Mouse (Mus musculus): Measurements from ENCODE around the gene Syvn1.

Syvn1 gene

DNA sequence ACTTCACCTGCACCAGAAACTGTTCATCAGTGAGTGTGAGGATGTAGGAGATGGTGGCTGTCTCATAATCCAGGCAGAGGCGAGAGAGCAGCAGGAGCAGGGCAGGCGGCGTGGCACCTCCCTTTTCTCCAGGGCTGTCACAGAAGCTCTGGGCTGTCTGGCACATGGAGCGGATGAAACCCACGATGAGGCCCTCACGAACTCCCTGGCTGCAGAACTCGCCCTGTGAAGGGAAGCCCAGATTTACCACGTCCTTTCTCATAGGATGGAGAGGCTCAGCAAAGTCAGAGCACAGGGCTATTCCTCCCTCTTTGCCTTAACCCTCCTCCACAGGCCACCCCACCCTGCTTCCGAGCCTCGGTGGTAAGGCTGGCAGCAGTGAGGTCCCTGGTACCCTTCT is 23.5 kb downstream of the Syvn1 start:
- WGBS: 92% methylated on average over 10 of the region's 10 CpGs

DNA sequence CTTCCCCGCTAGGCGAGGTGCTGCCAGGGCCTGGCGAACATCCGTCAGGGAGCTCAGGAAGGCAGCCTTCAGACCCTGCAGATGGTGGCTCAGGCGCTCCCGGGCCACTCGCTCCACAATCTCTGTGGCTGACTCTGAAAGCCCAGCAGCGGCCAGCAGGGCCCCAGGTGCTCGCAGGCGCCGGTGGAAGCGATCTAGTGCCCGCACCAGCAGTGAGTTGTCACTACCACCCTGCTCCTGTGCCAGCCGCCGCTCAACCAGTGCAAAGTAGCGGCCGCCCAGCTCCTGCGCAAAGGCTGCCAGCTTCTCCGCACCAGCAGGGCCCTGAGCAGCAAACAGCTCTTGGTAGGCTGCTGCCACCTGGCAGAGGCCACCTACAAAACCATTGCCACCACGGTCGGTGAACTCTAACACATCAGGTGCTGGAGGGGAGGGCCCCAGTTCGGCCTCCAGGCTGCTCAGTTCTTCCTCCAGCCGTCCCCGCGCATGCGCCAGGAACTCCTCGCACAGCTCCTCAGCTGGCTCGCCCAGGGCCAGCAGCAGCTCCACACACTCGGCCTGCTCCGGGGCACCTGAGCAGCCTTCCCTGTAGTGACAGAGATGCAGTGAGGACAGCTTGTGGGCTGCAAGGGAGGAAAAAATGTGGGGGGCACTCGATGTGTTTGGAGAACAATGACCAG is 24.3 kb downstream of the Syvn1 start:
- WGBS: 92% methylated on average over 31 of the region's 31 CpGs

DNA sequence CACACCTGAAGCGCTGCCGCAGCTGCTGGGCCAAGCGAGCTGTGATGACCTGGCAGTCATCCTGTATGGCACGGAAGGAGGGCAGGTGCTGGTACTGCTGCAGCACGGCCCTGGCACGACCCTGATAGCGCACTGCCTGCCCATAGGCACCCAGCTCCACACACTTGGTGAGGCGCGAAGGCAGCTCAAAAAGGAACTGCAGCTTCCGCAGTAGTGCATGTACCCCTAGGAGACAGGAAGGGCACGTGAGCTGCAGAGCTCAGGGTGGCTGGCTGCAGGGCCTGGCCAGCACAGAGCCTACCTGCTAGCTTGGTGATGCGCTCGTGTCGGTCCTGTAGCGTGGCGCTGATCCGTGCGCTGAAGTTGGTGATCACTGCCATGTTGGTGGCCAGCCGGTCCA is 24.9 kb downstream of the Syvn1 start:
- WGBS: 95% methylated on average over 19 of the region's 19 CpGs

DNA sequence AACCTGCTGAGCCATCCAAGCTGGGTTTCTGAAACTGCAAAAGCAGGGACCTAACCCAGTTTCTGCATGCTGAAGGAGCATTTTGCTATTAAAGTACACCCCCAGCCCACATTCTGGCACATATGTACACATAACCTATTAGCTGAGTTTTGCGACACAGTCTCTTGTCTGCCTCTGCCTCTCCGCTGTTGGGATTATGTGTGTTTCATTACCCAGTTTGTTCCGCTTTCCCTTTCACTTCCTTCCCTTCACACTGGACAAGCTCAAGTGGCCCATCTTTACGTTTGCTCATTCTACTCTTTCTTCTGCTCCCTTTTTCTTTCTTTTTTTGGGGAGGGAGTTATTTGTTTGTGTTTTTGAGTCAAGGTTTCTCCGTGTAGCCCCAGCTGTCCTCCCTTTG is 27.5 kb downstream of the Syvn1 start:
- WGBS: 85% methylated on average over 5 of the region's 5 CpGs

DNA sequence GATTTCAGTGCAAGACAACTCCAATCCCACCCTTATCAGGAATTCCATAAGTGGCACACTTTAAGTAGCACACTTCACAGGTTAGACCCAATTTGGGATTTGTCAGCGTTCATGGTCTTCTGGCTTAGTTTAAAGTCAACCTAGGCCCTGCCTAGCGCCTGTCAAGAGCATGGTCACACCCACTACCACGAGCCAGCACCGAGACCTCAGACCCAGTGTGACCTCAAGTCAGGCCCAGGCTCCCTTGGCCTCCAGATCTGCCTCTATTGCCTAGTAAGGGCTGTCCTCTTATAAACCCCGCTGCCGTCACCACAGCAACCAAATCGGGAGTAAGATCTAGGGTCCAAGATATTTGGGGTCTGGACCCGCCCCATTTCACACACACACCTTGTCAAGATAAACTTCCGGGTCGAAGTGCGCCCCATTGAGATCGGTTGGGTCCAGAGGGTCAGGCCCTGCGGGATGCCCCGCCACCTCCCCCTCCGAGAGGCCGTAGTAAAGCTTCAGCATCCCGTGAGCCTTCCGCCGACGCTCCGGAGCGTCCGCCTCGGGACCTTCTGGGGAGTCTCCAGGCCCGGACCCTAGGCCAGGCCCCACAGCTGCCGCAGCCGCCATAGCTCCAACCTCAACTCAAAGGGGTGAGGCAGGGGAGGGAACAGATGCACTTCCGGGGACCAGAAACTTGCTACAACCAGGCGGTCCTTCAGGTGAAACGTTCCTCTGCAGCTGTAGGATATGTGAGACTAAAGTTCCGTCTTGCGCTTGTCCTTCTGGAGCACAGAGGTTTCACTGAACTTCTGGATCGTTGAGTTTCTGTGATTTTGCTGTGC is 30.4 kb downstream of the Syvn1 start, which contains the start of gene Vps51:
Gene Vps51 (minus strand): TSS at position 668 of the 830 bp plus-strand sequence.
- under 1% methylated on average over 33 of the region's 33 CpGs for WGBS

DNA sequence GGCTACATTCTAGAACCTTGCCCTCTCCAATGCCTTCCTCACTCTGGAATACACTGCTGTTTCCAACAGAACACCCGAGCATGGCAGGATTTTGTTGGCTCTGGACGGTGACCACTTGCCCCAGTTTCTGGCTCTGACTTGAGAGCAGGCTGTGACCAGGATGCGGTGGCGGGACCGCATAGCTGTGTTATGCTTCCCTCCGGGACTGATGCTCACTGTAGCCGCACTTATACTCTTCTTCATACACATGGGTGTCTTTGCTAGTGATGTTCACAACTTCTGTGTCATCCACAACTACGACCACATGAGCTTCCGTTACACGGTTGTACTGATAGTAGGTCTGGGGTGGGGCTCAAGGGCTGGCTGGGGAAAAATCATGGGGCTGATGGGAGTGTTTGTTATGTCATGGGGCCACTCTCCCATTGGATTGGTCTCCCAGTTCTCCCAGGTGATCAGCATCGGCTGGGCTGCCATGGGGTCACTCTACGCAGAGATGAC is 33.7 kb downstream of the Syvn1 start, which contains the start of gene Tmem262:
Gene Tmem262 (plus strand): TSS at position 51 of the 498 bp plus-strand sequence.
- 96% methylated on average over 12 of the region's 12 CpGs for WGBS

DNA sequence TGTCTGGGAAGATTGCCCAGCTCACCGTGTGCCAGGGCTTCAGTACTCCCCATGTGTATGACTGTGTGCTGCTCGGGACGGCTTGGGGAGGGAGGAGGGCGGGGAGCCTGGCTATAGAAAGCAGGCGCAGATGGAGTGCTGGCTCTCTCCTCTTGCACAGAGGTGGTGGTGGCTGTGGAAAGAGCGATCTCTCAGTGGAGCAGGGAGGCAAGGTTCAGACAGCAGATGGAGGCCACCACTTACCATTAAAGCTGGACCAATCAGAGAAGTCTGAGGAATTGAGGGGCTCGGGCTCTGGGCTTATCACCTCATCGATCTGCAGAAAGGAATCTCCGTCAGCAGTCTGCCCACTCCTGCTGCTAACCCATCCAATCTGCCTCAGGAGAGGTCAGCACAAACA is 35.8 kb downstream of the Syvn1 start, which contains the start of gene Gm28374:
Gene Gm28374 (minus strand): TSS at position 101 of the 400 bp plus-strand sequence.
- WGBS: 67% methylated on average over 9 of the region's 9 CpGs

DNA sequence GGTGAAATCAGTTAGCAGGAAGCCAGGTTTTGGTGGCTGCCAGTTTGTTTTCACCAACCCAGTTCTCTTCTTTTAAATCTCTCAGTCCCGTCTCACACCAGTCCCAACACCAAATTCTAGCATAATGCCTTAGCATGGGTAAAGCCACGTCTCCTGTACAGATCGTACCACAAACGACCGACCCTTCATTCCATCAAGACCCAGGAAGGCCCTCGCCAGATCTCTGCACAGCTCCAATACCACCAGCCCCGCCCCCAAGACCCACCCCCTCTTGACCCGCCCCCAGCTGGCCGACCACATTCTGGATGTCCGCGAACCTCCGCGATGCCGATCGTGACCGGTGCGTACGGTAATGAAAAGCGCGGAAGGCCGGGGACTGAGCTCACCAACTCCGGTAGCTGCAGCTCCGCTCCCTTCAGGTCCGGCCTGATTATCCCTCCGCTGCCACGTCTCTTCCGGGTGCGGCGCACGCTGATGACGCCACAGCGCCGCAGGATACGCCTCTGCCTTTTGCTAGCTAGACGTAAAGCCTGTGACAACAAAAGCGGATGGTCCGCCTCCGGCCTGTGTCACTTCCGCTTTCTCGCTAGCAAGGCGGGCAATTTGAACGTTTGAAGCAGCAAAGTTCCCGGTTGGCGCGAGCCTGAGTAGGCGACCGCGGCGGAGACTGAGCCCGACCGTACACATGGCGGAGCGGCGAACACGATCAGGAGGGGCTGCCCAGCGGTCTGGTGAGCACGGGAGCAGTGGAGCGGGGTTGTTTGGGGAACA is 38.3 kb downstream of the Syvn1 start, which contains the start of the genes Zfpl1 and Cdca5:
Gene Zfpl1 (minus strand): TSS at position 479 of the 771 bp plus-strand sequence.
Gene Cdca5 (plus strand): TSS at position 506 of the 771 bp plus-strand sequence.
- WGBS: under 1% methylated on average over 58 of the region's 58 CpGs

DNA sequence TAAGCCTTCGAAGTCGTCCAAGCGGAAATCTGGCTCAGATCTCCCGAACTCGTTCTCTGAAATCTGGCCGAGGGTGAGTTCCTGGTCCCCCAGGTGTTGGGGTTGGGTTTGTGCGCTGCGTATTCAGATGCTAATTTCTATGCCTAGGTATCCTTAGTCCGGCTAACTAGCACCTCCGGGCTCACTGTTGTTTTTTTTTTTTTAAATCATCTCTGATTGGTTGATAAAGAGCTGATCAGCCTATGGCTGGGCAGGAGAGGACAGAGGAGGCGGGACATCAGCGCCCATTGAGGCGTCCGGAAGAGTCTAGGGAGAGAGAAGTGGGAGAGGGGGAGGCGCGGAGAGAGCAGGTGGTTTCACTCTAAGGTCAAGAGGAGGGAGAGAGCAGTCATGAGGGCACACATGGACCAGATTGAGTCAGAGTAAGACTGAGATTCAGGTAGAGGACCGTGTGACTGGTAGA is 39.1 kb downstream of the Syvn1 start:
- WGBS: under 1% methylated on average over 17 of the region's 17 CpGs

DNA sequence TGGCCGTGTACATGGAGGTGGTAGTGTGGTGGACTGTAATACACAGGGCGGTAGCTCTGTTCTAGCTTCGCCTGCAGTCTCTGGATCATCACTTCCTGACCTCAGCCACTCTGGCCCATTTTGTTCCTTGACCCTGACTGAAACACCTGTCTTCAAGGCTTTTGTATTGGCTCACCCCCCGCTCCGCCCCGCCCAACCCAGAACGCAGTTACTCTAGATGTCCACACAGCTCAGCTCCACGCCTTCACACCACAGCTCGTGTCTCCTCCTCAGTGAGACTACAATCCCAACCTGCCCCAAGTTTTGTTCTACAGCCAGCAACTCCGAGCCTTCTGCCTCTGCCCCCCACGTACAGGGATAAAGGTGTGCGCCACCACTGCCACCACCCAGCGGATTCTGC is 42.5 kb downstream of the Syvn1 start:
- WGBS: 93% methylated on average over 13 of the region's 13 CpGs

DNA sequence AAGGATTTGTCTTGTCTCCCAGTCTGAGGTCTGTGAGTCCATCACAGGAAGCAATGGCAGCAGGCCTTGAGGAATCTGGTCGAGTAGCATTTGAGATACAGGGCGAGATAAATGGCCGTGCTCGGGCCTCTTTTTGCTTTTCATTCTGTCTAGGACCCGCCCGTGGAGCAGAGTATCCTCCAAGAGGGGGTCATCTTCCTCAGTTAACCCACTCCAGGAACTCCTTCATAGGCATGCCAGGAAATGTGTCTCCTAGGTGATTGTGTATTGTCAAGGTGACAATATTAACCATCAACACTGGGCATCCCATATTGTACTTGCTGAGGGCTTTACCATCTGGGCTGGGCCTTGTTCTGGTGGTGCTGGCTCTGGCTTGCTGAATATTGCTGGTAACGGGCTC is 47.7 kb downstream of the Syvn1 start, which contains the start of gene AC131692.1:
Gene AC131692.1 (plus strand): TSS at position 301 of the 400 bp plus-strand sequence.
- WGBS: 93% methylated on average over 7 of the region's 7 CpGs

DNA sequence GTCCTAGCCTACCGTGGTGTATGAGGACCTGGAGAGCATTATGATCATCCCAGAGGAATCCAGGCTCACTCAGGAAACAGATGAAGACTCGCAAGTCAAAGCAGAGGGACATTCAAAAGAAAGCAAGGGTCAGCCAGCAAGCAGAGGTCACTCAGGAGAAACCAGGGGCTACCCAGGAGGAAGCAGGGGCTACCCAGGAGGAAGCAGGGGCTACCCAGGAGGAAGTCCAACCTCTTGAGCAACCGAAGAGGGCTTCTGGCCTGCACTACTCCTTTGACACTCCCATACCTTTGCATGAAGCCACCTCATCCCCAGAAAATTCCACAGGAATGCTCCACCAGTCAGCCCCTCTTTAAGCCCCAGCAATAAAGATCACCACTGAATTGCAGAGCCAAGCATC is 51.5 kb downstream of the Syvn1 start:
- 89% methylated on average over 3 of the region's 3 CpGs for WGBS

DNA sequence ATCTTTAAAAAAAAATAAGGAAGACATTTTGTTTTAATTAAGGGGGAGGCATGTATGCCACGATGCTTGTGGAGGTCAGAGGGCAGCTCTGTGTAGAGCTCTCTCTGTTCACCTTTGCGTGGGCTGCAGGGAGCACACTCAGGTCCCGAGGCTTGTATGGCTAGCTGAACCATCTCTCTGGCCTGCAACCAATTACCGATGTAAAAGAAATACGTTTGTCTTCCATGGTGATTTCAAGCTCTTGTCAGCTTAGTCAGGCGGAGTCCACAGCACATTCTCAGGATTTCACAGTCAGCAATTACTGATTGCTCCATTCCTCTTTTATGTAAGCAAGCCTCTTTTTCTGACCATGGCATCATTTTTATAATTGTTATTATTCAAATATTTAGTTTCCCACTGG is 54.8 kb downstream of the Syvn1 start:
- WGBS: 82% methylated on average over 6 of the region's 6 CpGs

DNA sequence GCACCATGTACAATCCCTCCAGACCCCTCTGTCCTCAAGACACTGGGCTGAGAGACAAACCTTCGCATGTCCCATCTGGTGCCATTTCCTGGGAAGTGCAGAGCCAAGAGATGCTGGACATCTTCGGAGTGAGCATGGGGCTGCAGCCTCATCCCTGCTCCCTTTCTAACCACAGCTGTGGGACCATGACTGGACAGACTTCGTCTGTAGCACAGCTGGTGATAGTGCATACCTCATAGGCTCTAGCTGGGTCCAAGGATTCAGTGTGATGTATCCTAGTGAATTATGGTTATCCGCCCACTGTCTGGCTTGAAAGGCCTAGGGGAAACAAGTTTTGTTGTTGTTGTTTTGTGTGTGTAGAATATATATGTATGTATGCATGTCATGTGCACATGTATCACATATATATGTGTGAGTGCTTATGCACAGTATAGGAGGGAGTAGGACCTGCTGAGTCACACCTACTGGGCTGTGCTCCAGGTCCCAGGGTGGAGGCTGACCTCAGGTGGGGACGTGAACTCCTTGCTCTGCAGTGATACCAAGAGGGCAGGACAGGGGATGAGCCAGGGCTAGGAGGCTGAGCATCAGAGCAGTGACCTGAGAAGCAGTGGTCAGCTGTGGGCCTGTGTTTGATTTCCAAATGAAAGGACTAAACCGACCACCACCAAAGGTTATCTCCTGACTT is 55.9 kb downstream of the Syvn1 start:
- 84% methylated on average over 6 of the region's 6 CpGs for WGBS
